Mouse (Mus musculus) neural tube, embryonic 13.5 days (tissue): Measurements from ENCODE around the gene Tekt1. TPM values are rescaled to one million over a fixed set of nuclear protein-coding genes. Genes with fewer than 3 reads are reported as not detected.
"Not testable (repeated sequence)": the region's sequence is repeated elsewhere in the genome, so short reads cannot be mapped to it uniquely, and the experiment has no call there.

Experiments
- ATAC-seq: fragments of 200-750 bp; cut with Nextera tagmentation; 2 replicates; pipeline ENCODE4 v1.8.0; 2017; ENCODE audit warnings: low read depth, mild to moderate bottlenecking, moderate TSS enrichment, moderate library complexity
- H3K27ac ChIP-seq: fragments of 300-500 bp; sonication (generic); replicated peaks from 2 replicates; pipeline ENCODE4 v1.5.1; 2015; ENCODE audit warnings: moderate library complexity, mild to moderate bottlenecking, inconsistent platforms
- H3K27me3 ChIP-seq: fragments of 300-500 bp; sonication (generic); 2 replicates; pipeline ENCODE4 v1.6.1; 2015; ENCODE audit warnings: mild to moderate bottlenecking, inconsistent platforms
- H3K36me3 ChIP-seq: fragments of 300-500 bp; sonication (generic); 2 replicates; pipeline ENCODE4 v1.6.1; 2015; ENCODE audit warnings: mild to moderate bottlenecking, inconsistent platforms
- H3K4me1 ChIP-seq: fragments of 300-500 bp; sonication (generic); replicated peaks from 2 replicates; pipeline ENCODE4 v1.6.1; 2015; ENCODE audit warnings: inconsistent platforms
- H3K4me2 ChIP-seq: fragments of 300-500 bp; sonication (generic); 2 replicates; pipeline ENCODE4 v1.6.1; 2015; ENCODE audit warnings: inconsistent platforms, mild to moderate bottlenecking, moderate library complexity
- H3K4me3 ChIP-seq: fragments of 300-500 bp; sonication (generic); 2 replicates; pipeline ENCODE4 v1.5.1; 2015; ENCODE audit warnings: mild to moderate bottlenecking, inconsistent platforms
- H3K9ac ChIP-seq: fragments of 300-500 bp; sonication (generic); 2 replicates; pipeline ENCODE4 v1.6.1; 2015; ENCODE audit warnings: moderate library complexity, mild to moderate bottlenecking, inconsistent platforms
- H3K9me3 ChIP-seq: fragments of 300-500 bp; sonication (generic); 2 replicates; pipeline ENCODE4 v1.6.1; 2016; ENCODE audit warnings: inconsistent platforms
- WGBS: fragments of 180-500 bp; shearing (Covaris S2); methylation state at CpG from one replicate; pipeline ENCODE4 v1.1.7; 2015; 5-methylcytosine and 5-hydroxymethylcytosine counted together
- polyA plus RNA-seq: library from polyadenylated mRNA; unstranded; fragments of >200 nt; fragmentation: Nextera tagmentation; extraction: Ambion mirVana; gene quantifications from 2 replicates; pipeline ENCODE4 v1.2.1, GENCODE M21; 2015

Tekt1 gene
- polyA plus RNA-seq, 1 experiment from 2014 or later = 7.0 TPM

GRCm38 (mm10) chr11:72352272-72352671 lies 10.0 kb downstream of the Tekt1 start:
- WGBS = 37% methylated on average over 1 of the region's 1 CpGs
- no peak for ATAC-seq
- Histone ChIP-seq H3K27ac (no peak overlapping the region), H3K36me3 (no peaks in the 10 kb centered on the region), H3K9ac (no peak overlapping the region), H3K4me2 (no peak overlapping the region), H3K4me3 (no peak overlapping the region), H3K4me1 (no peaks in the 10 kb centered on the region), H3K27me3 (no peaks in the 10 kb centered on the region), H3K9me3 (no peaks in the 10 kb centered on the region)

- Histone ChIP-seq H3K9ac (no peak overlapping the region), H3K4me3 (no peak overlapping the region), H3K27me3 (no peaks in the 10 kb centered on the region), H3K27ac (no peak overlapping the region), H3K4me2 (no peak overlapping the region), H3K4me1 (no peaks in the 10 kb centered on the region), H3K36me3 (no peaks in the 10 kb centered on the region), H3K9me3 (no peaks in the 10 kb centered on the region)
- ATAC-seq = no peak
- 76% methylated on average over 4 of the region's 4 CpGs for WGBS
Observed at GRCm38 (mm10) chr11:72349652-72350051, 12.6 kb downstream of the Tekt1 start.

- H3K4me2 ChIP-seq = no peak overlapping the region
Observed at GRCm38 (mm10) chr11:72349016-72349415, 13.2 kb downstream of the Tekt1 start.

GRCm38 (mm10) chr11:72348563-72348962 lies 13.7 kb downstream of the Tekt1 start:
- H3K9ac ChIP-seq = no peak overlapping the region
- H3K36me3 ChIP-seq = no peaks in the 10 kb centered on the region
- H3K27ac ChIP-seq = no peak overlapping the region
- 67% methylated on average over 10 of the region's 10 CpGs for WGBS
- no peaks in the 10 kb centered on the region for H3K4me1 ChIP-seq
- no peak overlapping the region for H3K4me3 ChIP-seq
- no peak overlapping the region for H3K4me2 ChIP-seq
- H3K27me3 ChIP-seq = no peaks in the 10 kb centered on the region
- no peak for ATAC-seq
- no peaks in the 10 kb centered on the region for H3K9me3 ChIP-seq

More at GRCm38 (mm10) chr11:72349016-72349415, 13.2 kb downstream of the Tekt1 start:
- Histone ChIP-seq H3K4me3 (no peak overlapping the region), H3K27me3 (no peaks in the 10 kb centered on the region), H3K4me1 (no peaks in the 10 kb centered on the region), H3K27ac (no peak overlapping the region), H3K36me3 (no peaks in the 10 kb centered on the region), H3K9ac (no peak overlapping the region), H3K9me3 (no peaks in the 10 kb centered on the region)
- ATAC-seq = no peak
- 63% methylated on average over 8 of the region's 8 CpGs for WGBS

- Histone ChIP-seq H3K9ac (peak overlapping the region; percentile 17; the same call in 1 of the 2 replicates), H3K36me3 (no peaks in the 10 kb centered on the region), H3K4me3 (no peak overlapping the region), H3K4me2 (no peak overlapping the region), H3K9me3 (no peaks in the 10 kb centered on the region), H3K27ac (no peak overlapping the region), H3K27me3 (no peaks in the 10 kb centered on the region), H3K4me1 (no peaks in the 10 kb centered on the region)
- no peak for ATAC-seq
- 88% methylated on average over 11 of the region's 11 CpGs for WGBS
Observed at GRCm38 (mm10) chr11:72344486-72344885, 17.8 kb downstream of the Tekt1 start.

GRCm38 (mm10) chr11:72343904-72344303 lies 18.3 kb downstream of the Tekt1 start:
- 27% methylated on average over 8 of the region's 8 CpGs for WGBS

GRCm38 (mm10) chr11:72343238-72343625 lies 19.0 kb downstream of the Tekt1 start:
- not testable (repeated sequence) for ATAC-seq, H3K4me3 ChIP-seq, H3K4me2 ChIP-seq, H3K27me3 ChIP-seq, H3K9ac ChIP-seq, H3K27ac ChIP-seq, H3K4me1 ChIP-seq, H3K36me3 ChIP-seq, H3K9me3 ChIP-seq
- WGBS = 96% methylated on average over 5 of the region's 5 CpGs

More at GRCm38 (mm10) chr11:72343904-72344303, 18.3 kb downstream of the Tekt1 start:
- Histone ChIP-seq H3K27me3 (no peaks in the 10 kb centered on the region), H3K4me2 (no peak overlapping the region), H3K36me3 (no peaks in the 10 kb centered on the region), H3K4me1 (peaks cover 3% of the 10 kb centered on the region; the same call in 1 of the 2 replicates), H3K9me3 (no peaks in the 10 kb centered on the region), H3K9ac (peak overlapping the region; percentile 17; the same call in 1 of the 2 replicates), H3K27ac (0 out of 2 replicates have a peak overlapping the region, but pooled peaks have one; percentile 13), H3K4me3 (no peak overlapping the region)
- ATAC-seq = no peak

- H3K27ac ChIP-seq = no peak overlapping the region
- H3K4me1 ChIP-seq = peaks cover 11% of the 10 kb centered on the region
- no peaks in the 10 kb centered on the region for H3K27me3 ChIP-seq
- H3K4me2 ChIP-seq = peak overlapping the region; percentile 35
- no peaks in the 10 kb centered on the region for H3K9me3 ChIP-seq
- peak; percentile 76 for ATAC-seq
- 11% methylated on average over 7 of the region's 7 CpGs for WGBS
- no peak overlapping the region for H3K4me3 ChIP-seq
- no peaks in the 10 kb centered on the region for H3K36me3 ChIP-seq
- no peak overlapping the region for H3K9ac ChIP-seq
Observed at GRCm38 (mm10) chr11:72342549-72343237, 19.5 kb downstream of the Tekt1 start.

GRCm38 (mm10) chr11:72339716-72340115 lies 22.5 kb downstream of the Tekt1 start:
- no peaks in the 10 kb centered on the region for H3K9me3 ChIP-seq
- no peak overlapping the region for H3K4me3 ChIP-seq
- peaks cover 11% of the 10 kb centered on the region for H3K4me1 ChIP-seq
- H3K9ac ChIP-seq = no peak overlapping the region
- no peaks in the 10 kb centered on the region for H3K27me3 ChIP-seq
- no peak overlapping the region for H3K27ac ChIP-seq
- ATAC-seq = no peak
- no peak overlapping the region for H3K4me2 ChIP-seq
- 92% methylated on average over 4 of the region's 4 CpGs for WGBS
- no peaks in the 10 kb centered on the region for H3K36me3 ChIP-seq

GRCm38 (mm10) chr11:72338437-72338871 lies 23.8 kb downstream of the Tekt1 start:
- Histone ChIP-seq H3K36me3 (no peaks in the 10 kb centered on the region), H3K9me3 (no peaks in the 10 kb centered on the region), H3K27ac (no peak overlapping the region), H3K4me2 (no peak overlapping the region), H3K9ac (no peak overlapping the region), H3K4me1 (peaks cover 11% of the 10 kb centered on the region), H3K4me3 (no peak overlapping the region), H3K27me3 (no peaks in the 10 kb centered on the region)
- ATAC-seq = no peak
- 38% methylated on average over 5 of the region's 5 CpGs for WGBS

GRCm38 (mm10) chr11:72336726-72337125 lies 25.5 kb downstream of the Tekt1 start:
- H3K27me3 ChIP-seq = no peaks in the 10 kb centered on the region
- H3K36me3 ChIP-seq = no peaks in the 10 kb centered on the region
- no peak overlapping the region for H3K9ac ChIP-seq
- no peak overlapping the region for H3K27ac ChIP-seq
- H3K4me2 ChIP-seq = no peak overlapping the region
- no peaks in the 10 kb centered on the region for H3K9me3 ChIP-seq
- no peak for ATAC-seq
- WGBS = 87% methylated on average over 8 of the region's 8 CpGs
- H3K4me1 ChIP-seq = peaks cover 11% of the 10 kb centered on the region
- no peak overlapping the region for H3K4me3 ChIP-seq

- WGBS = 82% methylated on average over 4 of the region's 4 CpGs
- no peak overlapping the region for H3K27ac ChIP-seq
- no peak for ATAC-seq
- no peak overlapping the region for H3K9ac ChIP-seq
- H3K4me1 ChIP-seq = peaks cover 11% of the 10 kb centered on the region
- H3K9me3 ChIP-seq = no peaks in the 10 kb centered on the region
- no peak overlapping the region for H3K4me3 ChIP-seq
- H3K4me2 ChIP-seq = no peak overlapping the region
- no peaks in the 10 kb centered on the region for H3K27me3 ChIP-seq
- no peaks in the 10 kb centered on the region for H3K36me3 ChIP-seq
Observed at GRCm38 (mm10) chr11:72334653-72335052, 27.6 kb downstream of the Tekt1 start.
